In the genomic region with DNA sequence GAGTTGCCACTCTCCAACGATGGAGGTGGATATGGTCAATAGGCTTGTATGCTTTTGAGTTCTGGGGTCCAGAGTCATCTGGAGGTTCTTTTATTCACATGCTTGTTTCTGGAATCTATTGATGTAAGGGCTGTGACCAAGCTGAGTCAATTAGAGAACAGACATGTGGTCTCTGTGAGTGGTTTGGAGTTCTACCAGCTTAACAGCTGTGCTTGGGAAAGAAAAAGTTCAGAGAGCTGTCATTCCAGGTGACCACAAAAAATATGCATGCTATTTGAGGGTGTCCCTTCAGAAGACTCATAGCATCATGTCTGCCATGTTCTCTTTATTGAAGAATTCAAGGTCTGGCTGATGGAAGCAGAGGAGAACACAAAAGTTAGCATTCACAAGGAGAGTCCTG, we compare ENCODE assay signal across 12 mouse cellular contexts.
"Had no signal": no experiment of that assay in that cellular context is flagged by ENCODE, and none has a peak within 500 bp of the region (broad histone marks: within the 10 kb centered on the region; RNA-seq: fewer than 3 reads in every experiment).

No protein-coding gene starts in this region.

- H3K4me2 ChIP-seq: limb, embryonic 15.5 days; liver, embryonic 12.5 days; lung, embryonic 14.5 days; neural tube, embryonic 12.5 days; stomach, embryonic 15.5 days had no signal

- H3K27ac ChIP-seq: limb, embryonic 15.5 days; liver, embryonic 12.5 days; midbrain, embryonic 10.5 days; neural tube, embryonic 12.5 days; stomach, embryonic 15.5 days had no signal

- DNase-seq: kidney, postnatal 36 days; lung, embryonic 14.5 days; lung, postnatal 10 days; lung, postnatal 4 days; midbrain, embryonic 14.5 days; thymus, adult 2 months; thymus, postnatal 25 days had no signal

- H3K36me3 ChIP-seq: limb, embryonic 15.5 days; liver, embryonic 12.5 days; midbrain, embryonic 10.5 days; neural tube, embryonic 12.5 days; stomach, embryonic 15.5 days had no signal

- H3K4me3 ChIP-seq: limb, embryonic 15.5 days; liver, embryonic 12.5 days; midbrain, embryonic 10.5 days; neural tube, embryonic 12.5 days; stomach, embryonic 15.5 days had no signal

- H3K9ac ChIP-seq: limb, embryonic 15.5 days; liver, embryonic 12.5 days; lung, embryonic 14.5 days; neural tube, embryonic 12.5 days; stomach, embryonic 15.5 days had no signal

- H3K4me1 ChIP-seq: limb, embryonic 15.5 days; liver, embryonic 12.5 days; neural tube, embryonic 12.5 days; stomach, embryonic 15.5 days had no signal

- H3K27me3 ChIP-seq: limb, embryonic 15.5 days; liver, embryonic 12.5 days; neural tube, embryonic 12.5 days; stomach, embryonic 15.5 days had no signal

- H3K9me3 ChIP-seq: limb, embryonic 15.5 days; liver, embryonic 12.5 days; midbrain, embryonic 10.5 days; neural tube, embryonic 12.5 days; stomach, embryonic 15.5 days had no signal
